Mouse (Mus musculus) hindbrain, embryonic 14.5 days (tissue): ENCODE measurements around the gene Cutal. TPM values are rescaled to one million over a fixed set of nuclear protein-coding genes. Genes with fewer than 3 reads are reported as not detected.
A peak's percentile ranks its signal among the peaks of the same experiment; 100 is the strongest.

Source experiments
- ATAC-seq: fragments of 200-750 bp; cut with Nextera tagmentation; 2 replicates; pipeline ENCODE4 v1.8.0; 2017; ENCODE audit warnings: moderate number of reproducible peaks, mild to moderate bottlenecking, moderate TSS enrichment, moderate library complexity; ENCODE audit not compliant: low FRiP score
- DNase-seq: peaks from one replicate; pipeline ENCODE4 v3.0.0-alpha.2; 2015; ENCODE audit warnings: low spot score
- H3K27ac ChIP-seq: fragments of 300-500 bp; sonication (generic); 2 replicates; pipeline ENCODE4 v1.5.1; 2014; ENCODE audit warnings: mild to moderate bottlenecking, moderate library complexity
- H3K27me3 ChIP-seq: fragments of 300-500 bp; sonication (generic); 2 replicates; pipeline ENCODE4 v1.6.1; 2014; ENCODE audit warnings: mild to moderate bottlenecking, low read length, mixed read lengths; ENCODE audit not compliant: control insufficient read depth, insufficient read depth
- H3K36me3 ChIP-seq: fragments of 300-500 bp; sonication (generic); replicated peaks from 2 replicates; pipeline ENCODE4 v1.6.1; 2014; ENCODE audit not compliant: control insufficient read depth, insufficient read depth
- H3K4me1 ChIP-seq: fragments of 300-500 bp; sonication (generic); replicated peaks from 2 replicates; pipeline ENCODE4 v1.6.1; 2014; ENCODE audit warnings: antibody characterized with exemption, low read length, mixed read lengths; ENCODE audit not compliant: control insufficient read depth, insufficient read depth
- H3K4me2 ChIP-seq: fragments of 300-500 bp; sonication (generic); replicated peaks from 2 replicates; pipeline ENCODE4 v1.6.1; 2014; ENCODE audit warnings: mild to moderate bottlenecking, moderate library complexity
- H3K4me3 ChIP-seq: fragments of 300-500 bp; sonication (generic); replicated peaks from 2 replicates; pipeline ENCODE4 v1.5.1; 2014; ENCODE audit warnings: mild to moderate bottlenecking, low read length
- H3K9ac ChIP-seq: fragments of 300-500 bp; sonication (generic); 2 replicates; pipeline ENCODE4 v1.6.1; 2014
- H3K9me3 ChIP-seq: fragments of 300-500 bp; sonication (generic); 2 replicates; pipeline ENCODE4 v1.6.1; 2016; ENCODE audit warnings: low read length; ENCODE audit not compliant: control insufficient read depth
- WGBS: fragments of 180-500 bp; shearing (Covaris S2); extraction: QIAGEN DNeasy Blood & Tissue Kit; methylation state at CpG from one replicate; pipeline ENCODE4 v1.1.7; 2014; 5-methylcytosine and 5-hydroxymethylcytosine counted together
- polyA plus RNA-seq: library from polyadenylated mRNA; unstranded; fragments of >200 nt; fragmentation: Nextera tagmentation; extraction: Ambion mirVana; gene quantifications from 2 replicates; pipeline ENCODE4 v1.2.1, GENCODE M21; 2014

Gene Cutal
- polyA plus RNA-seq, 1 experiment from 2014 or later: 0.21 TPM

- Histone ChIP-seq H3K4me3 (no peak overlapping the region), H3K9me3 (no peaks in the 10 kb centered on the region), H3K27me3 (no peaks in the 10 kb centered on the region), H3K36me3 (no peaks in the 10 kb centered on the region), H3K4me1 (no peaks in the 10 kb centered on the region), H3K27ac (no peak overlapping the region), H3K4me2 (no peak overlapping the region), H3K9ac (no peak overlapping the region)
- ATAC-seq: no peak
- 89% methylated on average over 1 of the region's 1 CpGs for WGBS
- DNase-seq: no peak
Measured at GRCm38 (mm10) chr2:34900412-34900811, 26.2 kb downstream of the Cutal start.

- Histone ChIP-seq H3K9ac (no peak overlapping the region), H3K4me2 (no peak overlapping the region), H3K4me3 (no peak overlapping the region), H3K9me3 (no peaks in the 10 kb centered on the region), H3K4me1 (no peaks in the 10 kb centered on the region), H3K27ac (no peak overlapping the region), H3K27me3 (no peaks in the 10 kb centered on the region), H3K36me3 (no peaks in the 10 kb centered on the region)
- 78% methylated on average over 4 of the region's 4 CpGs for WGBS
- DNase-seq (no peak), ATAC-seq (no peak)
Measured at GRCm38 (mm10) chr2:34901726-34902125, 27.5 kb downstream of the Cutal start.

- WGBS: 91% methylated on average over 6 of the region's 6 CpGs
- DNase-seq (no peak), ATAC-seq (no peak)
- Histone ChIP-seq H3K27me3 (no peaks in the 10 kb centered on the region), H3K4me1 (no peaks in the 10 kb centered on the region), H3K27ac (no peak overlapping the region), H3K9me3 (no peaks in the 10 kb centered on the region), H3K4me2 (no peak overlapping the region), H3K36me3 (no peaks in the 10 kb centered on the region), H3K4me3 (no peak overlapping the region), H3K9ac (no peak overlapping the region)
Measured at GRCm38 (mm10) chr2:34902731-34903130, 28.5 kb downstream of the Cutal start.

- H3K27me3 ChIP-seq: no peaks in the 10 kb centered on the region
- H3K36me3 ChIP-seq: no peaks in the 10 kb centered on the region
- no peak overlapping the region for H3K27ac ChIP-seq
- 94% methylated on average over 7 of the region's 7 CpGs for WGBS
- no peaks in the 10 kb centered on the region for H3K9me3 ChIP-seq
- ATAC-seq: no peak
- no peak for DNase-seq
- H3K4me1 ChIP-seq: no peaks in the 10 kb centered on the region
- H3K4me2 ChIP-seq: no peak overlapping the region
- H3K4me3 ChIP-seq: no peak overlapping the region
- H3K9ac ChIP-seq: no peak overlapping the region
Measured at GRCm38 (mm10) chr2:34903191-34903590, 29.0 kb downstream of the Cutal start.

GRCm38 (mm10) chr2:34903652-34904405, 29.6 kb downstream of the Cutal start:
- ATAC-seq: no peak
- Histone ChIP-seq H3K9me3 (no peaks in the 10 kb centered on the region), H3K36me3 (no peaks in the 10 kb centered on the region), H3K4me2 (peak overlapping the region; percentile 66), H3K27ac (peak overlapping the region; percentile 86; the same call in 1 of the 2 replicates), H3K9ac (peak overlapping the region; percentile 54; the same call in 1 of the 2 replicates), H3K4me3 (no peak overlapping the region), H3K4me1 (no peaks in the 10 kb centered on the region), H3K27me3 (no peaks in the 10 kb centered on the region)
- no peak for DNase-seq
- WGBS: 81% methylated on average over 4 of the region's 4 CpGs

GRCm38 (mm10) chr2:34904849-34905542, 30.8 kb downstream of the Cutal start:
- H3K4me1 ChIP-seq: no peaks in the 10 kb centered on the region
- H3K9ac ChIP-seq: peak overlapping the region; percentile 54
- H3K4me3 ChIP-seq: peak overlapping the region; percentile 31
- H3K4me2 ChIP-seq: peak overlapping the region; percentile 66
- H3K36me3 ChIP-seq: no peaks in the 10 kb centered on the region
- under 1% methylated on average over 34 of the region's 34 CpGs for WGBS
- peak; percentile 96 for DNase-seq
- no peaks in the 10 kb centered on the region for H3K9me3 ChIP-seq
- peak; percentile 98 for ATAC-seq
- H3K27ac ChIP-seq: peak overlapping the region; percentile 86
- H3K27me3 ChIP-seq: no peaks in the 10 kb centered on the region

- Histone ChIP-seq H3K27me3 (no peaks in the 10 kb centered on the region), H3K4me2 (no peak overlapping the region), H3K4me1 (no peaks in the 10 kb centered on the region), H3K9me3 (no peaks in the 10 kb centered on the region), H3K27ac (no peak overlapping the region), H3K4me3 (no peak overlapping the region), H3K9ac (no peak overlapping the region), H3K36me3 (no peaks in the 10 kb centered on the region)
- ATAC-seq (no peak), DNase-seq (no peak)
- WGBS: 70% methylated on average over 6 of the region's 6 CpGs
Measured at GRCm38 (mm10) chr2:34906426-34906825, 32.2 kb downstream of the Cutal start.

- H3K27ac ChIP-seq: no peak overlapping the region
- DNase-seq (no peak), ATAC-seq (no peak)
- H3K36me3 ChIP-seq: no peaks in the 10 kb centered on the region
- no peak overlapping the region for H3K4me3 ChIP-seq
- H3K9me3 ChIP-seq: no peaks in the 10 kb centered on the region
- H3K9ac ChIP-seq: no peak overlapping the region
- 41% methylated on average over 12 of the region's 12 CpGs for WGBS
- no peaks in the 10 kb centered on the region for H3K4me1 ChIP-seq
- H3K27me3 ChIP-seq: 0 out of 2 replicates have a peak, but pooled peaks cover 6% of the 10 kb centered on the region
- no peak overlapping the region for H3K4me2 ChIP-seq
Measured at GRCm38 (mm10) chr2:34906861-34907604, 32.8 kb downstream of the Cutal start.

- H3K4me2 ChIP-seq: no peak overlapping the region
- H3K27me3 ChIP-seq: peaks cover 21% of the 10 kb centered on the region
- 94% methylated on average over 4 of the region's 4 CpGs for WGBS
- no peak overlapping the region for H3K9ac ChIP-seq
- ATAC-seq: no peak
- no peaks in the 10 kb centered on the region for H3K36me3 ChIP-seq
- H3K9me3 ChIP-seq: no peaks in the 10 kb centered on the region
- H3K4me3 ChIP-seq: no peak overlapping the region
- no peak overlapping the region for H3K27ac ChIP-seq
- DNase-seq: no peak
- H3K4me1 ChIP-seq: 0 out of 2 replicates have a peak, but pooled peaks cover 6% of the 10 kb centered on the region
Measured at GRCm38 (mm10) chr2:34909719-34910118, 35.5 kb downstream of the Cutal start.
